Mouse (Mus musculus) CH12F3 (cell line): ENCODE data around the gene Pfkl.
"Not testable (repeated sequence)": the region's sequence is repeated elsewhere in the genome, so short reads cannot be mapped to it uniquely, and the experiment has no call there.

ENCODE experiments used
- in situ Hi-C: fragments of 300-500 bp; cut with MboI; formaldehyde crosslinking; loops from 2 replicates; pipeline ENCODE4 v1.14.3; 2020; ENCODE audit warnings: low sequenced_read_pairs

Gene Pfkl

DNA sequence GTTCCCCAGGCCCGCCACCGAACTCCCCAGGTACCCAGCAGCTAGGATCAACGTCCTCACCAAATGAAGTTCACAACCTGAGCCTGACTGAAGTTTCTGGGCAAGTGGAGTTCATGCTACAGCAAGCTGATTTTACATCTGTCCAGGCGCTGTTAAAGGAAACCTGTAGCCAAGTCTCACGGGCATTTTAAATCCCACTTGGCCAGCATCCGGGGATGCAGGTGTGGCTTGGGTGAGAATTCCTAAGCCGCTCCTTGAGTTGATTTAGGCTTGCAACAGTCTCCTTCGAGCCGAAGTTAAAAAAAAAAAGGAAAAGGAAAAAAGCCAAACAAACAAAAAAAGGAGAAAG is at the start of gene Pfkl:
Gene Pfkl (minus strand): TSS at position 139 of the 349 bp plus-strand sequence.
- in situ Hi-C loops, result no loop called here

DNA sequence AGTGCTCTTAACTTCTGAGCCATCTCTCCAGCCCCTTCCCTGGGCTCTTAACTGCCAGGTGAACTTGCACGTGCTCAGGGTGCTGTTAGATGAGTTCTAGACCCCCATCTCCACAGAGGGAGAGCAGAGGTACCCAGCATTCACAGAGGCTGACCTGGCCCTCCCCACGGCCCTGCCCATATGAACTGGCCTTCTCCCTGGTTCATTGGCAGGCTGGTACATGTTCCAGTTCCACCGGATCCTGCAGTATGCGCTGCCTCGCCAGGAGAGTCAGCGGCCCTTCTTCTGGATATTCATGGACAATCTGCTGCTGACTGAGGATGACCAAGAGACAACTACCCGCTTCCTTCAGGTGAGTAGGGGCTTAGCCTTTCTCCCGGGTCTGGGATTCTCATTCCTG is 47.2 kb upstream of the Pfkl start:
- in situ Hi-C loops, result no loop called here

GRCm38 (mm10) chr10:78054633-78055565 is 45.0 kb upstream of the Pfkl start:
- in situ Hi-C loops, result no loop called here

- in situ Hi-C loops, result no loop called here
Observed at GRCm38 (mm10) chr10:78049519-78050035, 39.7 kb upstream of the Pfkl start.

- in situ Hi-C loops, result no loop called here
Observed at GRCm38 (mm10) chr10:78048061-78048730, 38.3 kb upstream of the Pfkl start.

DNA sequence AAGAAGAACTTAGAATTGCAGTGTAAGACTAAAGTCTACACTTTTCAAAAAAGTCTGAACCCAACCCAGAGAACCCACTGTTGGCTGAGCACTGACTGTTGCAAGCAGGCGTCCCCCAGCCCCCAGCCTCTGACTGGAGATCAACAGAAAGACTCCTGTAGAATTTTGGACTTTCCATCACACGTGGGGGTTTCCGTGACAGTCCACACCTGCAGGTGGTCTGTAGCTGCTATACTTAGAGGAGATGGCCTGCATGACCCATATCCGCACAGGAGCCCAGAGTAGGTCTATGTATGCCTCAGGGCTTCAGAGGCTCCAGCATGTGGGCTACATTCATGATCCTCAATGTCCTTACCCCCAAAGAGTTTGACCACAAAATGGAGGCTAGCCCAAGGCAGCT is 36.5 kb upstream of the Pfkl start:
- in situ Hi-C loops, result no loop called here

DNA sequence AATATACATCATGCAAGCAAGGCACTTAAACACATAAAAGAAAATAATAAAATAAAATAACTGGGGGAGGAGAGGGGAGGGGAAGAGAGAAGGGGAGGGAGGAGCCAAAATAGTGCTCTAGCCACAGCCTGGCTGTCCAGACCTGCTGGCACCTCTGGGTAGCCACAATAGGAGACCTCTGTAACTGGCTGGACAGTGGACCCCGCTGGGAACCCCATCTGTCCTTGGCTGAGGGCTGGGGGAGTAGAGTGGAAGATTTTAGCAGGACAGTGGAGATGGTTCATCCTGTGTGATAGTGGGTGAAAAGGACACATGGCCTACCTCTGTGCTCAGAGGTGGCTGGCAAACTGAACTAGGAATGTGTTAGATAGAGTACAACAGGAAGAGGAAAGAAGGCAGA is 34.6 kb upstream of the Pfkl start:
- in situ Hi-C loops, result no loop called here

DNA sequence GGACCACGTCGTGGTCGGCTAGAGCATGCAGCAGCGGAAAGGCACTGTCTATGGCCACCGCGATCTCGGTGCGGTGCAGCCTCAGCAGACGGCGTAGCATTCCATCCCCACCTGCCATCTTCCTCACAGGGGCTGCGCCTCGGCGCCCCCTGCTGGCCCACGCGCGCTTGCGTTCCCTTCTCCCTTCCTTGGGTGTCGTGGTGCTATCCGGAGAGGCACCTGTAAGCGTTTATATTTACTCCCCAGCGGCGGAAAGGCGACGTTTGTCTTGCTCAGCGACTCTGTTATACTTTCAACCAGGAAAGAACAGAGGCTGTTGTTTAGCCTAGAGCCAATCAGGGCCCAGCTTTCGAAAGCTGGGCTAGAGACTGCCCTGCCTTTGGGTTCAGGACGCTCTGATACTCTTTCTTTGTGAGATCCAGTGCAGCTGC is 33.5 kb upstream of the Pfkl start, which contains the start of gene Aire:
Gene Aire (minus strand): TSS at position 205 of the 431 bp plus-strand sequence.
- in situ Hi-C loops, result no loop called here

DNA sequence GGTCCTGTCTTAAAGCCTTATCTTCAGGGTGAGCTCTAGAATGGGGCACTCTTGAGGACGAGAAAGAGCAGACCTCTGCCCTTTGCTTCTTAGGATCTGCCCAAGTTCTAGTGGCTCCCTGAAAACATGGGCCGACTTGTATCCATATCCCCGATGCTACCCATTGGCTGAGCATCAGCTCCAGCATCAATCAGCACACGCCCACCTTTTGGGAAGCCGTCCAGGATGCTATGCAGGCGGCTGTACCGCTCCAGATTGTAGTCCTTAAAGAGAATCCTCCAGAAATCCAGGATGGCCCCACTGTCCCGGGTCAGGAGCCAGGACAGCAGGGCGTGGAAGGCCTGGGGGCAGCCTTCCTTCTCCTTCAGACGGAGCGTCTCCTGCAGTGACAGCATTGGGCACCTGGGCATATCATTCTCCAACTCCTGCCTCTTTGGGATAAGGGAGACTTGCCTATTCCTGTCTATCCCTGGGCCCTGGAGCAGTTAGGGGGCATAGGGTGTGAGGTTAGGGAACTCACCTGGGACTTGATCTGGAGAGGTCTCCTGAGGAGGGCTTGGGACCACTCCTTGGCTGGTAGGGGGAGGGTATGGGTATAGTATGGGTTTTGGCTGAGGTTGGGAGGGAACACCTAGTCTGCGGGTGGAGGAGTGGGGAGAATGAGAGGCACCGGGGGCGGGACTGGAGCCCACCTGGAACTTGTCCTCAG is 33.0 kb upstream of the Pfkl start:
- in situ Hi-C loops, result no loop called here

GRCm38 (mm10) chr10:78042096-78042495 is 32.2 kb upstream of the Pfkl start:
- in situ Hi-C loops, result no loop called here

DNA sequence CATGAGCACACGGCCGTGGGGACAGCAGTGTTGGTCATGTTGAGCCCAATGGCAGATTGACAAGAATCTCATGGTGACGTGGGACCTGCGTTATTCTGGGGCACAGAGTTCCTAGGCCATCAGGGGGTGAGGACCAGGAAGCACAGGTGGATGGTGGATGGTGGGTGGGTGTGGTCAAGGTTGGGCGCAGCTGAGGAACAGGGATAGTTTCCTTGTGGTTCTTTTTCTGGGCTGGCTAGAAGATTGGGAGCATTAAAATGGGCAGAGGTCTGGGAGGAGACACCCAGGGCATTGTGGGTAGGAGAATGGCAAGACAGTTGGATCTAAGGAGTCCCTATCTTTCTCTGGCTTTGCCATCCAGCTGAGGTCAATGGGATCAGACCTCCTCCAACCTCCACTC is 31.8 kb upstream of the Pfkl start, which contains the start of gene Dnmt3l:
Gene Dnmt3l (plus strand): TSS at position 301 of the 400 bp plus-strand sequence.
- in situ Hi-C loops, result no loop called here

GRCm38 (mm10) chr10:78037139-78037538 is 27.3 kb upstream of the Pfkl start:
- in situ Hi-C loops, result no loop called here

GRCm38 (mm10) chr10:78031987-78032386 is 22.1 kb upstream of the Pfkl start:
- in situ Hi-C loops, result loop anchor here (5.0 kb wide), 1 partner anchor 135 kb away; the partner anchor contains the start of gene D10Jhu81e

DNA sequence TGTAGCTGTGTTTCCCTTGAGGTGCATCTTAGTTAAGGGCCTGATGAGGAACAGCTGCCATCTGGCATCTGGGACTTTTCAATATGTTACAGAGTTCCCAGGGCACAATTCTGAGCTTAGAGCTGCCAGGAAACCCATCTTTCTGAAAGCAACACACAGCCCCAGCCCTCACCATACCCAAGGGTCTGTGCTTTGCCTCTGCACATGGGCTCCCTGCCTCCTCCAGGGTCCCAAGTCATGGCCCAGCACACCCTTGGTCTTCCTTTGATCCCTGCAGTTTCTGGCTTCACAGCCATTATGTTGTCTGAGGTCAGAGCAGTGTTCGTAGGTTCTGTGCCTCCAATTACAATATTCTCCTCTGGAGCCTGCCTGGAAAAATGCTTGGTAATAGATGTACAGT is 19.2 kb upstream of the Pfkl start:
- in situ Hi-C loops, result no loop called here

DNA sequence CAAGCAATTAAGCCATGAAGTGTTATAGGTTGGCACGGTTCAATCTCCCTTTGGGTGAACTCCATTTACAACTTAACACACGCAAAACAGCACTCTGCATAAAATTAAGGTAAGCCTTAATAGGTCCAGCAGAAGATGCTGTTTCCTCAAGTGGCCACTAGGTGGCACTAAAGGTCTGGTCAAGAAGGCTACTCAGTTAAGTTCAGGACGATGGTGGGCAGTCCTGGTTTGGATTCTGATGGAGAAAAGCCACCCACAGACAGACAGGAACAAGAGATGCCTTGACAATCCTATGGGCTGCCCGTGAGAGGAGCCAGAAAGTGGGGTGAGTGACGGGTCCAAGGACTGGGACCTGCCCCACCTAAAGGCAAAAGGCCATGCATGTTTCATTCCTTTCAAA is 18.2 kb upstream of the Pfkl start:
- in situ Hi-C loops, result no loop called here

GRCm38 (mm10) chr10:78025453-78025852 is 15.6 kb upstream of the Pfkl start:
- in situ Hi-C loops, result not testable (repeated sequence)

DNA sequence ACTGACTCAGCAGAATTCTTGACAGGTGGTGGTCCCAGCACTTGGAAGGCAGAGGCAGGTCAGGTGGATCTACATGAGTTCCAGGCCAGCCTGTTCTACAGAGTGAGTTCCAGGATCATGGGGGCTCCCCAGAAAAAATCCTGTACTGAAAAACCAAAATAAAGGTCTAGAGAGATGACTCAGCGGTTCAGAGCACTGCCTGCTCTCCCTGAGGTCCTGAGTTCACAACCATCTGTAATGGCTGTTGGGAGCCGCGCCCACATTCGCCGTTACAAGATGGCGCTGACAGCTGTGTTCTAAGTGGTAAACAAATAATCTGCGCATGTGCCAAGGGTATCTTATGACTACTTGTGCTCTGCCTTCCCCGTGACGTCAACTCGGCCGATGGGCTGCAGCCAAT is 10.1 kb upstream of the Pfkl start:
- in situ Hi-C loops, result not testable (repeated sequence)

GRCm38 (mm10) chr10:78019291-78019690 is 9.4 kb upstream of the Pfkl start:
- in situ Hi-C loops, result no loop called here

DNA sequence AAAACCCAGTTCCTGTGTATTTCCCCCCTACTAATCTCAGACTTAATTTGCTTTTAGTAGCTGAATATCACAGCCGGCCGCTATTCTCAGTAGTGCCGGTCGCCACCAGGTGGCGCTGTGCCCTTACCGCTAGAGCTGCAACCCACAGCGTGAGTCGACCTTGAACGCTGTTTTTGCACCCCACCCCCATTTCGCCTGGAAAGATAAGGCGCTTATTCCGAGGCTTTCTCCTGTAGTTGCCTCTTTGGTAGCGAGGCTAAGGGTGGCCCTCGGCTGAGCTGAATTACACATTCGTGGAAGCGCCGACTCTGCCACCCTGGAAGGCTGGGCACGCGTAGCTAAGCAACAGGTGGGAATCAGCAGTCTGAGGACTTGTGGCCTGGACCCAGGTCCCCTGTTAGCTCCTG is 8.9 kb upstream of the Pfkl start:
- in situ Hi-C loops, result no loop called here

GRCm38 (mm10) chr10:78016366-78016765 is 6.5 kb upstream of the Pfkl start:
- in situ Hi-C loops, result no loop called here

DNA sequence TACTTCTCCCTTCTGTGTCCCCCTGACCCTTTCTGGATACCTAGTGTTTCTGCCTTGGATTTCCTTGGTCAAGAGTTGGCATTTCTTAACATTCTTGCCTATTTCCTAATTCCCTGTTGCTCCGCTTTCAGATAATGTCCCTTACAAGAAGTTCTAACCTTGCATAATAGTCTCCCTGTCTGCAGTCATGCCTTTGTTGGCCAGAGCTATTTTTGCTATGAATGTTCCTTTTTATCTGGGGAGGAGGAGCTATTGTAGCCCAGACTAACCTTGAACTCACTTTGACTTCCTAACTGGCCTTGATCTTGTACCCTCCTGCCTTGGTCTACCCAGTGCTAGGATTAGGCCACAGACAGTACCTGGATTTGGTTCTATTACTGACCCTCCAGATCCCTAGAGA is 5.6 kb upstream of the Pfkl start:
- in situ Hi-C loops, result no loop called here
